Mouse (Mus musculus) midbrain, embryonic 11.5 days (tissue): Measurements from ENCODE around the gene Tex37. TPM values are rescaled to one million over a fixed set of nuclear protein-coding genes. Genes with fewer than 3 reads are reported as not detected.

Experiments
- ATAC-seq: fragments of 200-750 bp; cut with Nextera tagmentation; 2 replicates; pipeline ENCODE4 v1.8.0; 2017; ENCODE audit warnings: moderate TSS enrichment, moderate library complexity; ENCODE audit not compliant: low FRiP score
- DNase-seq: peaks from one replicate; pipeline ENCODE4 v3.0.0; 2015; ENCODE audit warnings: low spot score; ENCODE audit errors: missing footprints
- H3K27ac ChIP-seq: fragments of 300-500 bp; sonication (generic); 2 replicates; pipeline ENCODE4 v1.5.1; 2014; ENCODE audit warnings: low read depth, low read length
- H3K27me3 ChIP-seq: fragments of 300-500 bp; sonication (generic); 2 replicates; pipeline ENCODE4 v1.6.1; 2014; ENCODE audit warnings: mild to moderate bottlenecking, low read length, moderate library complexity, mixed read lengths; ENCODE audit not compliant: control insufficient read depth, insufficient read depth
- H3K36me3 ChIP-seq: fragments of 300-500 bp; sonication (generic); 2 replicates; pipeline ENCODE4 v1.6.1; 2014; ENCODE audit warnings: mild to moderate bottlenecking, low read length, moderate library complexity, mixed read lengths; ENCODE audit not compliant: control insufficient read depth, insufficient read depth
- H3K4me1 ChIP-seq: fragments of 300-500 bp; sonication (generic); 2 replicates; pipeline ENCODE4 v1.6.1; 2014; ENCODE audit warnings: low read length; ENCODE audit not compliant: control insufficient read depth, insufficient read depth
- H3K4me2 ChIP-seq: fragments of 300-500 bp; sonication (generic); 2 replicates; pipeline ENCODE4 v1.6.1; 2014; ENCODE audit warnings: mild to moderate bottlenecking, moderate library complexity
- H3K4me3 ChIP-seq: fragments of 300-500 bp; sonication (generic); 2 replicates; pipeline ENCODE4 v1.5.1; 2014; ENCODE audit warnings: low read depth, low read length
- H3K9ac ChIP-seq: fragments of 300-500 bp; sonication (generic); 2 replicates; pipeline ENCODE4 v1.6.1; 2014; ENCODE audit warnings: low read length
- H3K9me3 ChIP-seq: fragments of 300-500 bp; sonication (generic); 2 replicates; pipeline ENCODE4 v1.6.1; 2016; ENCODE audit warnings: low read length; ENCODE audit not compliant: control insufficient read depth
- WGBS: fragments of 180-500 bp; shearing (Covaris S2); extraction: QIAGEN DNeasy Blood & Tissue Kit; methylation state at CpG from one replicate; pipeline ENCODE4 v1.1.7; 2014; 5-methylcytosine and 5-hydroxymethylcytosine counted together
- polyA plus RNA-seq: library from polyadenylated mRNA; unstranded; fragments of >200 nt; fragmentation: Nextera tagmentation; extraction: Ambion mirVana; gene quantifications from 2 replicates; pipeline ENCODE4 v1.2.1, GENCODE M21; 2014

The Tex37 gene
- polyA plus RNA-seq, 1 experiment from 2014 or later, result not detected

DNA sequence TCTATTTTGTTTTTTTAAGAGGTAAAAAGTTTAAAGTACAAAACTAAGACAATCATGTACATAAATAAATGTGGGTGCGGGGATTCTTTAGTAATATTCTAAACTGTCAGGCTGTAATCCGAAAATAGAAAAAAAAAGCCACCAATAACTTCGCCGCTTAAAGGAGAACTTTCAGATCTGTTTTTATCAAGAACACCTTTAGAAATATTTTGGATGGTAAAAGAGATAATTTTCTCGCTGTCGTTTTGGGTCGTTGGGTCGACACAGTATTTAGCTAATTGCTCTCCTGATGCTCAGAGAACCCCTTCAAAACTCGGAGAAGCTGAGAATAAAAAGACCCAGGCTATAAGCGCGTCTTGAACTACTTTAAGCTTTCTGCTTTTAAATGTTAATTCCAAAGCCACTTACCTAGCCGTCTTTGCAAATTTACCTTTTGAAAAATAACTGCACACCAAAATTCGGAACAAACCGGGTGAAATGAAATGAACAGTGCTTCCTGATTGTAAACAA, 36.6 kb upstream of the Tex37 start:
- Histone ChIP-seq H3K9ac (no peak overlapping the region), H3K36me3 (no peaks in the 10 kb centered on the region), H3K27me3 (peaks cover 63% of the 10 kb centered on the region), H3K4me2 (no peak overlapping the region), H3K9me3 (no peaks in the 10 kb centered on the region), H3K4me3 (no peak overlapping the region), H3K4me1 (peaks cover 11% of the 10 kb centered on the region), H3K27ac (no peak overlapping the region)
- DNase-seq (peak; percentile 94), ATAC-seq (no peak)
- 4% methylated on average over 14 of the region's 14 CpGs for WGBS

- no peak overlapping the region for H3K27ac ChIP-seq
- 13% methylated on average over 6 of the region's 6 CpGs for WGBS
- no peak overlapping the region for H3K4me2 ChIP-seq
- H3K9me3 ChIP-seq, result no peaks in the 10 kb centered on the region
- no peak overlapping the region for H3K4me3 ChIP-seq
- H3K27me3 ChIP-seq, result peaks cover 59% of the 10 kb centered on the region
- peaks cover 11% of the 10 kb centered on the region for H3K4me1 ChIP-seq
- ATAC-seq (no peak), DNase-seq (peak; percentile 86)
- H3K9ac ChIP-seq, result no peak overlapping the region
- no peaks in the 10 kb centered on the region for H3K36me3 ChIP-seq
These were observed 35.3 kb upstream of the Tex37 start for GRCm38 (mm10) chr6:70954040-70954439.

DNA sequence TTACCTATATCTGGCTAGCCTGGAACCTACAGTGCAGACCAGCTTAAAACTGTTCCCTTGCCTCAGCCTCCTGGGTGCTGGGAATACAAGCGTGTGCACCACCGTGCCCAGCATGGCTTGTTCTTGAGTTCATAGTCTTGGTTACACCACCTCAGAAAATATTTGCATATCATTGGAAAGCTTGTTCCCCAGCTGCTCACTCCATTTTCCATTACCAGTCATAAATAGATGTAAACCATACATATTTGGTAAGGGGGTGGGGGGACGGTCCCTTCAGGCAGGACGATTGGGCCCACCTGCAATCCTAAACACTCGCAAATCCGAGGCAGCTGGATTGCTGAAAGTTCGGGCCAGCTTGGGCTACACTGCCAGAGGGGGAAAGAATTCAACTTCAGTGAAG, 34.5 kb upstream of the Tex37 start:
- no peak for ATAC-seq
- Histone ChIP-seq H3K9ac (no peak overlapping the region), H3K27me3 (peaks cover 52% of the 10 kb centered on the region), H3K9me3 (no peaks in the 10 kb centered on the region), H3K4me2 (no peak overlapping the region), H3K4me3 (no peak overlapping the region), H3K36me3 (no peaks in the 10 kb centered on the region), H3K4me1 (peaks cover 11% of the 10 kb centered on the region), H3K27ac (no peak overlapping the region)
- DNase-seq, result no peak
- WGBS, result 69% methylated on average over 7 of the region's 7 CpGs

- no peak overlapping the region for H3K4me2 ChIP-seq
- 88% methylated on average over 2 of the region's 2 CpGs for WGBS
These were observed 13.1 kb upstream of the Tex37 start for GRCm38 (mm10) chr6:70931801-70932200.

GRCm38 (mm10) chr6:70921274-70922074, 2.7 kb upstream of the Tex37 start:
- DNase-seq (peak; percentile 96), ATAC-seq (peak; percentile 65)
- Histone ChIP-seq H3K27ac (no peak overlapping the region), H3K4me1 (peaks cover 7% of the 10 kb centered on the region; the same call in 1 of the 2 replicates), H3K4me2 (peak overlapping the region; percentile 48), H3K4me3 (peak overlapping the region; percentile 13), H3K27me3 (no peaks in the 10 kb centered on the region), H3K9ac (peak overlapping the region; percentile 56), H3K9me3 (no peaks in the 10 kb centered on the region), H3K36me3 (no peaks in the 10 kb centered on the region)
- whole genome bisulfite sequencing, result 3% methylated on average over 22 of the region's 22 CpGs

More at GRCm38 (mm10) chr6:70931801-70932200, 13.1 kb upstream of the Tex37 start:
- Histone ChIP-seq H3K4me1 (no peaks in the 10 kb centered on the region), H3K4me3 (no peak overlapping the region), H3K9me3 (no peaks in the 10 kb centered on the region), H3K27me3 (no peaks in the 10 kb centered on the region), H3K36me3 (no peaks in the 10 kb centered on the region), H3K27ac (no peak overlapping the region), H3K9ac (no peak overlapping the region)
- ATAC-seq, result no peak
- DNase-seq, result no peak

DNA sequence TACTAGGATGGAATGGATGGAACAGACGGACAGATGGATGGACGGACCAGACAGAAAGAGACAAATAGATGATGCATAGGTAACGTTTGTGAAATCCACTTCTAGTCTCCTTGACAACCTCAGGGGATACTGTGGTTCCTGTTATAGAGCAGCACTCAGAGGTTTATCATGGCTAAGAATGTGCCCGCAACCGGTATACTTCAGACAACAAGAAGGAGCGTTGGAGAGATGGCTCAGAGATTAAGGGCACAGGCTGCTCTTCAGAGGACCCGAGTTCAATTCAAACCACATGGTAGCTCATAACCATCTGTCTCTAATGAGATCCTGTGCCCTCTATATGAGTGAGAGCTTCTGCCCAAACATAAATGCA, 6.3 kb downstream of the Tex37 start:
- Histone ChIP-seq H3K9me3 (no peaks in the 10 kb centered on the region), H3K36me3 (no peaks in the 10 kb centered on the region), H3K9ac (no peak overlapping the region), H3K4me1 (no peaks in the 10 kb centered on the region), H3K27me3 (no peaks in the 10 kb centered on the region; the same call in 1 of the 2 replicates), H3K27ac (no peak overlapping the region), H3K4me3 (no peak overlapping the region), H3K4me2 (no peak overlapping the region)
- 66% methylated on average over 7 of the region's 7 CpGs for WGBS
- ATAC-seq (no peak), DNase-seq (no peak)

DNA sequence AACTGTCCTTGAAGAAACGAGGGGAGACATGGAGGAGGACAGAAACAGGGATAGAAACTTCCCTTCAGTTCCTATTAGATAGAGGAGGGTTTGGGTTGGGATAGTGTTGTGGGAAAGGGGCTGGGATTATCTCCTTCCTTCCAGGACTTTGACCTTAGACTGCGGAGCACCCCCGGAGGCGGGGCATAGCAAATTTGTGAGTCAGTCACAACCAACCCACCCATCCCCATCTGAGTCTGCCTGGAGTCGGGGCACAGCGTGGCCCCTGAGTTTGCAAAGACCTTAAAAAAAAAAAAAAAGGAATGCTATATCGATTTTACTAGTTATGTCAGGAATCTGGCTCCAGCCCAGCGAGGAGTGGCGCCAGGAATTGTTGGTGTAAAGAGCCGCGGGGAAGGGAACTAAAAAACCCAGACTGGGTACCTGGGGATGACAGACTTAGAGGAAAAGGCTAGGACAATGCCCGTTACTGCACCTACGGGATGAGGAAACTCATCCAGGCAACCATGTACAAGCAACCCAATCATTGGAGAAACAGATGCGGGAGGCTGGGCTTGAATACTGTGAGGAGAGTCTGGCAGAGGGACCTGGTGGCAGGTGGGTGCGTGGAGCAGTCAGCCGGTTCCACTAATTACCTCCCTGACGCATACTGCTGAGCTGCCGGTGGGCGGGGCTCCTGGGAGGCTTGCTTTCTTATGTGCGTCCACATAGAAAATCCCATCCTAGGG, 6.9 kb downstream of the Tex37 start:
- Histone ChIP-seq H3K9me3 (no peaks in the 10 kb centered on the region), H3K27ac (no peak overlapping the region), H3K36me3 (no peaks in the 10 kb centered on the region), H3K4me1 (no peaks in the 10 kb centered on the region), H3K9ac (no peak overlapping the region), H3K4me3 (no peak overlapping the region), H3K27me3 (no peaks in the 10 kb centered on the region; the same call in 1 of the 2 replicates), H3K4me2 (peak overlapping the region; percentile 24; the same call in 1 of the 2 replicates)
- ATAC-seq (no peak), DNase-seq (no peak)
- WGBS, result 18% methylated on average over 20 of the region's 20 CpGs

DNA sequence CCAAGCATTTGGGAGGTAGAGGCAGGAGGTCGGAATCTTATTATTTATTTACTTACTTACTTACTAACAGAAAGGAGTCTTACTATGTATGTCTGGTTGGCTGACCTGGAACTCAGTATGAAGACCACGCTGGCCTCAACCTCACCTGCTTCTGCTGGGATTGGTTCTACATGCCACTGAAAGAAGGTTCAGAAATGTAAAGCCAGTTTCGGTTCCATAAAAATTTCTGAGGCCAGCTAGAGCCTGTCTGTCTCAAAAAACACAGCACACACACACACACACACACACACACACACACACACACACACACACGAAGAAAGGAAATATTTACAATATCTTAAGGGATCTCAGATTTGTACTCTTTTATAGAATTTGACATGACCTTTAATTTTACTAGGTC, 8.4 kb downstream of the Tex37 start:
- no peak overlapping the region for H3K27ac ChIP-seq
- no peak for ATAC-seq
- H3K9me3 ChIP-seq, result no peaks in the 10 kb centered on the region
- no peak overlapping the region for H3K9ac ChIP-seq
- no peaks in the 10 kb centered on the region for H3K4me1 ChIP-seq
- H3K36me3 ChIP-seq, result no peaks in the 10 kb centered on the region
- WGBS, result 75% methylated on average over 4 of the region's 4 CpGs
- no peaks in the 10 kb centered on the region; the same call in 1 of the 2 replicates for H3K27me3 ChIP-seq
- no peak overlapping the region for H3K4me3 ChIP-seq
- no peak for DNase-seq
- no peak overlapping the region for H3K4me2 ChIP-seq

GRCm38 (mm10) chr6:70909572-70909971, 9.2 kb downstream of the Tex37 start:
- Histone ChIP-seq H3K27ac (no peak overlapping the region), H3K9me3 (no peaks in the 10 kb centered on the region), H3K27me3 (no peaks in the 10 kb centered on the region; the same call in 1 of the 2 replicates), H3K4me3 (no peak overlapping the region), H3K9ac (no peak overlapping the region), H3K36me3 (no peaks in the 10 kb centered on the region), H3K4me1 (no peaks in the 10 kb centered on the region), H3K4me2 (no peak overlapping the region)
- DNase-seq (no peak), ATAC-seq (no peak)
- 88% methylated on average over 7 of the region's 7 CpGs for WGBS
